Mouse (Mus musculus) layer of hippocampus, postnatal 14 days (tissue): ENCODE measurements at regions not wholly inside any gene's neighbourhood (a gene's known extent, or its start where the extent isn't known, plus 50 kb on each side); places are given as distances from the start of the nearest gene placed in this dataset.

Source experiments
- DNase-seq, 2 experiments: peaks; one replicate each; pipeline ENCODE4 v3.0.0; 2021 to 2022; ENCODE audit warnings: low spot score in 2 of 2, mixed read lengths in 1 of 2

DNA sequence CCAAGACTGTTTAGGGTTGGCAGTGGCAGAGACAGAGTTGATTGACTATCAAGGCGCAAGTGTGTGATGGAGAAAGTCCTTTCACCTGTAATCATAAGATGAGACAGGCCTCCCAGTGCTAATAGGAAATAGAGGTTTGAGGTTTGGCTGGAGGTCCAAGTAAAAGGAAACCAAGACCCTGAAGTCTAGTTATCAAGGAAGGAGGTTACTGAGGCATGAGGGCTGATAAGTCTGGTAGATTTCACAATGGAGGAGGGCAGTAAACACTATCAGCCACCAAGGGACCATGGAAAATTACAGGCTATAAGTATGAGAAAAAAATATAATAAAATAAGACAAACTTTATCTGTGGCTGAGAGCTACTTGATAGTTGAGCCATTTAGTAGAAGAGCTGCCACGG is 52.1 kb upstream of the Cadm1 start:
- DNase-seq = no peak
